Comparison of ENCODE assay signal across 16 mouse cellular contexts in genomic region chr1:171920989-171921621, GRCm38 (mm10). TPM values are rescaled to one million over a fixed set of nuclear protein-coding genes. Genes with fewer than 3 reads are reported as not detected.
DNase-seq lines count a peak whose midpoint lies in the region; ATAC-seq and TF ChIP-seq lines count a peak whose summit lies in the region.
"Had no signal": no experiment of that assay in that cellular context is flagged by ENCODE, and none has a peak within 500 bp of the region (broad histone marks: within the 10 kb centered on the region; RNA-seq: fewer than 3 reads in every experiment).

No protein-coding gene starts in this region.

- peak; percentile 69 for DNase-seq in CD4-positive, CD25-positive, alpha-beta regulatory T cell, adult 2 months (ENCODE audit: low read depth, low spot score)
- DNase-seq in T-cell, adult 2 months (ENCODE audit: low spot score), result peak; percentile 66
- peak; percentile 63 for DNase-seq in thymus, adult 2 months
- no peak for DNase-seq in hindbrain, embryonic 11.5 days (ENCODE audit: low spot score)
- no peak for DNase-seq in urinary bladder, adult 2 months (ENCODE audit: low spot score)
- DNase-seq: cerebellum, adult 9-11 months; gastrocnemius, adult 2 months; kidney, postnatal 25 days had no signal

- H3K36me3 ChIP-seq in thymus, adult 2 months (ENCODE audit: control insufficient read depth, insufficient read depth, low read length), result peaks cover 15% of the 10 kb centered on the region; the same call in 1 of the 2 replicates
- H3K36me3 ChIP-seq in hindbrain, embryonic 11.5 days (ENCODE audit: control insufficient read depth, insufficient read depth, low read length), result no peaks in the 10 kb centered on the region
- no peaks in the 10 kb centered on the region for H3K36me3 ChIP-seq in intestine, postnatal 0 days (ENCODE audit: control insufficient read depth, insufficient read depth)
- H3K36me3 ChIP-seq in kidney, embryonic 15.5 days, result no peaks in the 10 kb centered on the region
- H3K36me3 ChIP-seq: embryonic facial prominence, embryonic 13.5 days; heart, embryonic 12.5 days had no signal

- no peak overlapping the region for H3K4me2 ChIP-seq in hindbrain, embryonic 11.5 days (replicated peaks; ENCODE audit: low read depth, low read length)
- H3K4me2 ChIP-seq in intestine, postnatal 0 days (replicated peaks; ENCODE audit: low read depth), result no peak overlapping the region
- H3K4me2 ChIP-seq in kidney, embryonic 15.5 days, result no peak overlapping the region
- H3K4me2 ChIP-seq: embryonic facial prominence, embryonic 13.5 days; forebrain, embryonic 13.5 days; heart, embryonic 12.5 days had no signal

- TF ChIP-seq POLR2A in thymus, adult 2 months (IDR thresholded peaks at IDR 0.05; ENCODE audit: control insufficient read depth, extremely low read depth, insufficient read depth, low read length, poor library complexity), result no peak

- H3K27me3 ChIP-seq in thymus, adult 2 months (ENCODE audit: control insufficient read depth, insufficient read depth, low read length), result no peaks in the 10 kb centered on the region
- no peaks in the 10 kb centered on the region for H3K27me3 ChIP-seq in hindbrain, embryonic 11.5 days (ENCODE audit: control insufficient read depth, insufficient read depth, low read length)
- no peaks in the 10 kb centered on the region for H3K27me3 ChIP-seq in intestine, postnatal 0 days (replicated peaks; ENCODE audit: control insufficient read depth, insufficient read depth, low read length)
- no peaks in the 10 kb centered on the region for H3K27me3 ChIP-seq in kidney, embryonic 15.5 days
- H3K27me3 ChIP-seq: embryonic facial prominence, embryonic 13.5 days; forebrain, embryonic 13.5 days; heart, embryonic 12.5 days had no signal

- WGBS in thymus, adult 2 months, result 2% methylated on average over 9 of the region's 9 CpGs
- 87% methylated on average over 9 of the region's 9 CpGs for WGBS in hindbrain, embryonic 11.5 days
- WGBS in intestine, postnatal 0 days, result 62% methylated on average over 9 of the region's 9 CpGs
- 69% methylated on average over 9 of the region's 9 CpGs for WGBS in kidney, embryonic 15.5 days

- peaks cover 24% of the 10 kb centered on the region for H3K4me1 ChIP-seq in thymus, adult 2 months (replicated peaks; ENCODE audit: control insufficient read depth, insufficient read depth, low read length)
- H3K4me1 ChIP-seq in hindbrain, embryonic 11.5 days (replicated peaks; ENCODE audit: control insufficient read depth, insufficient read depth, low read length), result no peaks in the 10 kb centered on the region
- H3K4me1 ChIP-seq in intestine, postnatal 0 days (replicated peaks; ENCODE audit: control insufficient read depth, insufficient read depth, low read length), result no peaks in the 10 kb centered on the region
- no peaks in the 10 kb centered on the region for H3K4me1 ChIP-seq in kidney, embryonic 15.5 days
- H3K4me1 ChIP-seq: embryonic facial prominence, embryonic 13.5 days; forebrain, embryonic 13.5 days had no signal

- H3K9ac ChIP-seq in hindbrain, embryonic 11.5 days (ENCODE audit: low read depth, low read length), result no peak overlapping the region
- no peak overlapping the region for H3K9ac ChIP-seq in intestine, postnatal 0 days (ENCODE audit: low read depth, low read length)
- no peak overlapping the region for H3K9ac ChIP-seq in kidney, embryonic 15.5 days
- H3K9ac ChIP-seq: embryonic facial prominence, embryonic 13.5 days; forebrain, embryonic 13.5 days; heart, embryonic 12.5 days had no signal

- H3K27ac ChIP-seq in thymus, adult 2 months (ENCODE audit: control insufficient read depth, insufficient read depth, low read length), result peak overlapping the region; percentile 99
- no peak overlapping the region for H3K27ac ChIP-seq in hindbrain, embryonic 11.5 days (ENCODE audit: low read depth, low read length)
- H3K27ac ChIP-seq in intestine, postnatal 0 days (ENCODE audit: low read depth, low read length), result no peak overlapping the region
- H3K27ac ChIP-seq in kidney, embryonic 15.5 days, result no peak overlapping the region
- H3K27ac ChIP-seq: embryonic facial prominence, embryonic 13.5 days; forebrain, embryonic 13.5 days; gastrocnemius, adult 2 months; hindbrain, postnatal 0 days; macrophage had no signal

- TF ChIP-seq CTCF in thymus, adult 2 months (IDR thresholded peaks at IDR 0.05; ENCODE audit: borderline replicate concordance, control insufficient read depth, extremely low read depth, insufficient read depth, low read length, poor library complexity), result no peak
- TF ChIP-seq CTCF in intestine, postnatal 0 days (IDR thresholded peaks at IDR 0.05; ENCODE audit: low read depth), result no peak

- H3K9me3 ChIP-seq in hindbrain, embryonic 11.5 days (ENCODE audit: control insufficient read depth, low read length), result no peaks in the 10 kb centered on the region
- no peaks in the 10 kb centered on the region for H3K9me3 ChIP-seq in intestine, postnatal 0 days (ENCODE audit: control insufficient read depth)
- H3K9me3 ChIP-seq in kidney, embryonic 15.5 days (replicated peaks), result no peaks in the 10 kb centered on the region
- H3K9me3 ChIP-seq: embryonic facial prominence, embryonic 13.5 days; forebrain, embryonic 13.5 days; heart, embryonic 12.5 days had no signal

- peak overlapping the region; percentile 28 for H3K4me3 ChIP-seq in thymus, adult 2 months (ENCODE audit: control insufficient read depth, insufficient read depth, low read length)
- no peak overlapping the region for H3K4me3 ChIP-seq in hindbrain, embryonic 11.5 days (ENCODE audit: low read depth, low read length)
- no peak overlapping the region for H3K4me3 ChIP-seq in intestine, postnatal 0 days (ENCODE audit: low read depth, low read length)
- no peak overlapping the region for H3K4me3 ChIP-seq in kidney, embryonic 15.5 days (replicated peaks)
- H3K4me3 ChIP-seq: embryonic facial prominence, embryonic 13.5 days; forebrain, embryonic 13.5 days; gastrocnemius, adult 2 months; heart, embryonic 12.5 days had no signal

- ATAC-seq in megakaryocyte-erythroid progenitor cell, adult 5-6 weeks (replicated peaks; ENCODE audit: low FRiP score, low TSS enrichment, poor library complexity, severe bottlenecking), result peak; percentile 65
- ATAC-seq in hindbrain, embryonic 11.5 days (ENCODE audit: low FRiP score), result no peak
- no peak for ATAC-seq in intestine, postnatal 0 days
- ATAC-seq in kidney, embryonic 15.5 days (replicated peaks; ENCODE audit: low FRiP score), result no peak
- ATAC-seq: forebrain, embryonic 13.5 days; hindbrain, postnatal 0 days had no signal

RNA-seq across cellular contexts. Expression of gene Slamf6, which starts 3.8 kb away (rescaled TPM):
- total RNA-seq in megakaryocyte-erythroid progenitor cell, adult 5-6 weeks (2014; fragmentation: Nextera tagmentation), result 3.7 and 17.0 TPM in 2 replicates
- 0.50 and 3.5 TPM in 2 replicates for total RNA-seq in megakaryocyte-erythroid progenitor cell, adult 5-6 weeks (2017)
- 46.6 and 52.0 TPM in 2 replicates for polyA plus RNA-seq in thymus, adult 2 months (2012; rRNA removed)
- 0.11 TPM in 1 of 2 replicates, not detected in the other for polyA plus RNA-seq in hindbrain, embryonic 11.5 days (2014; fragmentation: Nextera tagmentation; extraction: Ambion mirVana)
- polyA plus RNA-seq in urinary bladder, adult 2 months (2012; rRNA removed), result 0.43 and 0.70 TPM in 2 replicates
- 0.26 and 0.42 TPM in 2 replicates for polyA plus RNA-seq in intestine, postnatal 0 days (2015; fragmentation: Nextera tagmentation; extraction: Ambion mirVana)
- polyA plus RNA-seq in kidney, embryonic 15.5 days (2015; fragmentation: Nextera tagmentation; extraction: Ambion mirVana), result 0.09 and 0.29 TPM in 2 replicates
- total RNA-seq: gastrocnemius, adult 2 months had no signal
- polyA plus RNA-seq: forebrain, embryonic 13.5 days; heart, embryonic 12.5 days had no signal

RNA-seq across cellular contexts. Expression of gene Gm10521, which starts 25.6 kb away (rescaled TPM):
- 2.6 and 2.7 TPM in 2 replicates for total RNA-seq in megakaryocyte-erythroid progenitor cell, adult 5-6 weeks (2014; fragmentation: Nextera tagmentation)
- total RNA-seq in megakaryocyte-erythroid progenitor cell, adult 5-6 weeks (2017), result 1.1 TPM in 2 replicates
- polyA plus RNA-seq in thymus, adult 2 months (2012; rRNA removed), result 9.5 and 11.6 TPM in 2 replicates
- polyA plus RNA-seq in hindbrain, embryonic 11.5 days (2014; fragmentation: Nextera tagmentation; extraction: Ambion mirVana), result not detected in 2 replicates
- polyA plus RNA-seq in urinary bladder, adult 2 months (2012; rRNA removed), result 0.28 TPM in 2 replicates
- not detected in 2 replicates for polyA plus RNA-seq in intestine, postnatal 0 days (2015; fragmentation: Nextera tagmentation; extraction: Ambion mirVana)
- not detected in 2 replicates for polyA plus RNA-seq in kidney, embryonic 15.5 days (2015; fragmentation: Nextera tagmentation; extraction: Ambion mirVana)
- total RNA-seq: gastrocnemius, adult 2 months; hindbrain, postnatal 0 days had no signal
- polyA plus RNA-seq: embryonic facial prominence, embryonic 13.5 days; forebrain, embryonic 13.5 days; heart, embryonic 12.5 days; hindbrain, postnatal 0 days had no signal

Comparison
In these comparisons a context has a peak if more than half of its experiments do, and no peak if none do; other contexts are left out.
1. DNase-seq: peak in CD4-positive, CD25-positive, alpha-beta regulatory T cell, adult 2 months (single experiment), T-cell, adult 2 months (single experiment) and thymus, adult 2 months (single experiment); none in hindbrain, embryonic 11.5 days (single experiment) and urinary bladder, adult 2 months (single experiment).
2. RNA of gene Slamf6, which starts 3.8 kb away (polyA plus RNA-seq): 46.6 to 52.0 TPM in thymus, adult 2 months; 0.43 to 0.70 TPM in urinary bladder, adult 2 months, 0.26 to 0.42 TPM in intestine, postnatal 0 days, 0.09 to 0.29 TPM in kidney, embryonic 15.5 days and 0.11 TPM in hindbrain, embryonic 11.5 days; every median in the first group is over 10 times any median in the second.